Mouse (Mus musculus): ENCODE measurements at regions not wholly inside any gene's neighbourhood (a gene's known extent, or its start where the extent isn't known, plus 50 kb on each side); places are given as distances from the start of the nearest gene placed in this dataset.
A peak's percentile ranks its signal among the peaks of the same experiment; 100 is the strongest.

DNA sequence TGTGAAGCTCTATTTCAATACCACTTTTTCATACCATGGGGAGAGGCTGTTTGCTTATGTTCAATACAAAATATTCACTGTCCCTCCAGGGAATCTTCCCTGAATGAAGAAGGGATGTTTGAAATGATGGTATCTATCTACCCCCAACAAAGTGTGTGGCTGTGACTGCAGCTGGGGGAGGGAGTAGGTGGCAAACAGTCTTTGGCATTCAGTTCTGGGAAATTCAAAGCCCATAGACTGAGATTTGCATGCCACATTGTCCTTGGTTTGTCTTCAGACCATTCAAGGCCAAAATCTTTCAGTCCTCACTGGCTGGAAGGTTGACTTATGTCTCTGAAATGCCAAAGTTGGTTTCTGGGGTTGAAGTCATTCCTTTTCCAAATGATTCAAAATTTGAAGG, 216.3 kb upstream of the Id2 start:
- H3K36me3 ChIP-seq (replicated peaks; ENCODE audit: low read length), result no peaks in the 10 kb centered on the region
- peaks cover 8% of the 10 kb centered on the region for H3K27me3 ChIP-seq (replicated peaks)
- H3K4me1 ChIP-seq, result peaks cover 52% of the 10 kb centered on the region
- H3K4me3 ChIP-seq (replicated peaks), result no peak overlapping the region
- TF ChIP-seq FLI1 (IDR thresholded peaks at IDR 0.05; ENCODE audit: low read length), result no peak
- TF ChIP-seq GATA1 (IDR thresholded peaks at IDR 0.05; ENCODE audit: borderline replicate concordance, low read length), result no peak
- no peaks in the 10 kb centered on the region for H3K9me3 ChIP-seq

DNA sequence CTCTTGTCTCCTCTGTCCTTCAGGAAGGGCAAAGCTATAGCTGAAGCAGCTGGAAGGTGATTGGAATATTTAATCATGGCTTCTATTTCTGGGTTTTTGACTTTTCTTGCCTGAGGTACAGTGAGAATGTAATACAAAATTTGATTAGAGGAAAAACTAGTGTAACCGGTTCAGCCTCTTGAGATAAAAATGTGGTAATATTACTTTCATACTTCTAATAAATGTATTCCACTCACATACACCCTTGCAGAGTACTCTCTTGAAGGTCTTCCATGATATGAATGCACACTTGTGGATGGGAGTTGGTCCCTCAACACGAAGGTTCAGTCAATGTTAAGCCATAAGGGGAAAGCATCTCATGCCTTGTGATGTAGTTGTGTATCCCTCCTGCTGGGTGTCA, 215.4 kb upstream of the Id2 start:
- Histone ChIP-seq H3K4me3 (replicated peaks) (no peak overlapping the region), H3K4me1 (peaks cover 52% of the 10 kb centered on the region), H3K36me3 (replicated peaks; ENCODE audit: low read length) (no peaks in the 10 kb centered on the region), H3K9me3 (no peaks in the 10 kb centered on the region), H3K27me3 (replicated peaks) (peaks cover 9% of the 10 kb centered on the region)
- no peak for TF ChIP-seq GATA1 (IDR thresholded peaks at IDR 0.05; ENCODE audit: borderline replicate concordance, low read length)
- no peak for TF ChIP-seq FLI1 (IDR thresholded peaks at IDR 0.05; ENCODE audit: low read length)

DNA sequence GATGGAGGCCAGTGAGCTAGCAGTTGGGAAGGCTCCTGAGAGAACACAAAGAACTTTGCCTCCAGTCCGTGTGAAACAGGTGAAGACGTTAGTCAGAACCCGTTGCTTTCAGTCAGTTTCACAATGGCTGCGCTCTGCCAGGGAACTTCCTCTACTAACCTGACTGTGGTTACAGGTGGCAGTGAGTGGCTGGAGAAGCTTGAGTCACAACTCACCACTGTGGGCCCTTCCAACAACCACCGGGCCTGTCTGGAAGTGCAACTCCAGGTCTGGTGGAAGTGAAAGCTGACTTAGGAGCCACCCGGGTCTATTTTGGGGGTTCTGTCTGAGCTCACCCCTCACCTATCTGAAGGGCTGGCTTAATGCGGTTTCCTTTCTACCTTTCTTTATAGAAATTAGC, 214.8 kb upstream of the Id2 start:
- Histone ChIP-seq H3K27me3 (replicated peaks) (peaks cover 9% of the 10 kb centered on the region), H3K36me3 (replicated peaks; ENCODE audit: low read length) (no peaks in the 10 kb centered on the region), H3K9me3 (no peaks in the 10 kb centered on the region), H3K4me3 (replicated peaks) (no peak overlapping the region), H3K4me1 (peaks cover 52% of the 10 kb centered on the region)
- TF ChIP-seq FLI1 (IDR thresholded peaks at IDR 0.05; ENCODE audit: low read length), result no peak
- no peak for TF ChIP-seq GATA1 (IDR thresholded peaks at IDR 0.05; ENCODE audit: borderline replicate concordance, low read length)

DNA sequence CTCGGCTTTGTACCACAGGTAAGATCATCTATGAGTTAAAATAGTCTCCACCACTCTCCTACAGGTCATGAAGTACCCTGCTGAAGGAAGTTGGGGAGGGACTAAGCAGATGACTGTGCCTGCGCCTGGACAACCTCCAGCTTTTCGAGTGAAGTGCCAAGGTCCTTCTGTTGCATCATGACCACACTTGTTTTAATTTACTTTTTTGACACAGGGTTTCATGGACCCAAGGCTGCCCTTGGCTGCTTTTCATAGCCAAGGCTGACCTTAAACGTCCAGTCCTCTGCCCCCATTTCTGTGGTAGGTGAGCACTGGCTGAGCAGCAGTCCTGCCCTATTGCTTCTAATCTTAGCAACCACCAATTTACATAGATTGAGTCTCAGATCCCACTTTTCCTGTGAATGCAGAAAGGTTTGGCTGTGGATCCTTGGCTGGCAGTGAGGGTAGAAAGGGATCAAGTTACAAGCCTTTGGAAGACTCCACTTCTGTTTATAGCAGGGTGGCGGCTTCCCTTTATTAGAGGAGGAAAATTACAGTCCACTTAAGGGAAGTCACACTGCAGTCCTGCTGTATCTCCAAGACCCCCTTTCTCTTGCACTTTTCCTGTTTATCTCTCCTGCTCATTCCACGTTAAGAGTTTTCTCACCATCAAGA, 213.5 kb upstream of the Id2 start:
- Histone ChIP-seq H3K36me3 (replicated peaks; ENCODE audit: low read length) (no peaks in the 10 kb centered on the region), H3K4me1 (peaks cover 46% of the 10 kb centered on the region), H3K9me3 (no peaks in the 10 kb centered on the region), H3K27me3 (replicated peaks) (peaks cover 9% of the 10 kb centered on the region), H3K4me3 (replicated peaks) (no peak overlapping the region)
- no peak for TF ChIP-seq FLI1 (IDR thresholded peaks at IDR 0.05; ENCODE audit: low read length)
- no peak for TF ChIP-seq GATA1 (IDR thresholded peaks at IDR 0.05; ENCODE audit: borderline replicate concordance, low read length)

DNA sequence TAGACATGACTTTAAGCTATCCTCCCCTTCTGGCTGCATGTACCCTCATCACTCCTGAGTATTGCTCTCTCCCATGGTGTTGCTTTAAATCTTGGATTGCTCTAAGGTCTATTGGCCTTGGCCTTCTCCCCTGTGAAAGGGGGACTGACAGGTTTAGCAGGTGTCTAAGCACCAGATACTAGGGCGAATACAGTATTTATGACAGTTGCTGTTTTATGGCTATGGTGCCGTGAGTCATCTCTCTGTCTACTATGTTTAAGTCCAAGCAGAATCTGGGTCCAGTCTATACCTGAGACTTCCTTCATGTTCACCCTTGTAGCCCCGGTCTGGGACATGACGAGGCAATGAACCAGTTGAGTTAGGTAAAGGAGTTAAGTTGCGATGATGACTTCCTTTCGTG, 212.3 kb upstream of the Id2 start:
- peaks cover 5% of the 10 kb centered on the region for H3K27me3 ChIP-seq (replicated peaks)
- no peak overlapping the region for H3K4me3 ChIP-seq (replicated peaks)
- peaks cover 51% of the 10 kb centered on the region for H3K4me1 ChIP-seq
- no peaks in the 10 kb centered on the region for H3K36me3 ChIP-seq (replicated peaks; ENCODE audit: low read length)
- H3K9me3 ChIP-seq, result no peaks in the 10 kb centered on the region
- TF ChIP-seq GATA1 (IDR thresholded peaks at IDR 0.05; ENCODE audit: borderline replicate concordance, low read length), result no peak
- TF ChIP-seq FLI1 (IDR thresholded peaks at IDR 0.05; ENCODE audit: low read length), result no peak

DNA sequence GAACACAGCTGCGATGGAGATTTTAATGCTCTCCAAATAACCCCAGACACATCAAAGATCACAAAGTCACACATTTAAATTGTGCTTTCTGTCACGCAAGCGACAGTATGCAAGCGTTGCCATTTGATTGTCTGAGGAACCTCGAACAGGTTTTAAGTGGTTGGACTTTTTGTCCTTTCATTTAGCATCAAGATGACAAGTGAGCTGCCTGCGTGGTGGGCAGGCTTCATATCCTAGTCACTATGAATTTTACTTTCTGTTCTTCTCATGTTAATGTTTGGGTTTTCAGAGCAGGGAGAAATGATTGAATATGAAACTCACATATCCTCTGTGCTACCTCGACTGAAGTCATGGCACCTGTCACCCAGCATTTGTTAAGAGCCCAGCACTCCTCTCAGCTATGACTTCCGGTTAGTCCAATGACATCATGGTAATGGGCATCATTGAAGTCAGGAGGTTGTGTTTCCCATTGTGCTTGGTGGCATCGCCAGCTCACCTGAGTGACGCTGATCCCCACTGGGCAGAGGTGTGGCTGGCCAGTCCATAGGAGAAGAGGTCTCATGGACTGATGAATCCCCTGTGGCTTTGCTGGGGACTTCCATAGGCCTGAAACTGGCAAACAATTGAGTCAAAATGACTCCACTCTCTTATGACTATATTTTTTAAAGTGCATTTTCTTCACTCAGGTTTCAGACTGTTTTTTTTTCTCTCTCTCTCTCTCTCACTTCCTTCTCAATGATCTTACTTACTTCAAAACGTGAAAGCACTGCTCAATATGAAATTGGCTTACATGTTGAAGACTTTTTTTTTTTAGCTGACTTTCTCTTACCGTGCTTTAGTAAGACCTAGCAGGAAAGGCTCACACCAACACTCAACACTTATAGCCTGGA, 209.1 kb upstream of the Id2 start:
- no peaks in the 10 kb centered on the region for H3K36me3 ChIP-seq (replicated peaks; ENCODE audit: low read length)
- peaks cover 83% of the 10 kb centered on the region for H3K4me1 ChIP-seq
- peaks cover 1% of the 10 kb centered on the region for H3K27me3 ChIP-seq (replicated peaks)
- no peaks in the 10 kb centered on the region for H3K9me3 ChIP-seq
- TF ChIP-seq GATA1 (IDR thresholded peaks at IDR 0.05; ENCODE audit: borderline replicate concordance, low read length) (no peak), FLI1 (IDR thresholded peaks at IDR 0.05; ENCODE audit: low read length) (no peak)
- H3K4me3 ChIP-seq (replicated peaks), result no peak overlapping the region

DNA sequence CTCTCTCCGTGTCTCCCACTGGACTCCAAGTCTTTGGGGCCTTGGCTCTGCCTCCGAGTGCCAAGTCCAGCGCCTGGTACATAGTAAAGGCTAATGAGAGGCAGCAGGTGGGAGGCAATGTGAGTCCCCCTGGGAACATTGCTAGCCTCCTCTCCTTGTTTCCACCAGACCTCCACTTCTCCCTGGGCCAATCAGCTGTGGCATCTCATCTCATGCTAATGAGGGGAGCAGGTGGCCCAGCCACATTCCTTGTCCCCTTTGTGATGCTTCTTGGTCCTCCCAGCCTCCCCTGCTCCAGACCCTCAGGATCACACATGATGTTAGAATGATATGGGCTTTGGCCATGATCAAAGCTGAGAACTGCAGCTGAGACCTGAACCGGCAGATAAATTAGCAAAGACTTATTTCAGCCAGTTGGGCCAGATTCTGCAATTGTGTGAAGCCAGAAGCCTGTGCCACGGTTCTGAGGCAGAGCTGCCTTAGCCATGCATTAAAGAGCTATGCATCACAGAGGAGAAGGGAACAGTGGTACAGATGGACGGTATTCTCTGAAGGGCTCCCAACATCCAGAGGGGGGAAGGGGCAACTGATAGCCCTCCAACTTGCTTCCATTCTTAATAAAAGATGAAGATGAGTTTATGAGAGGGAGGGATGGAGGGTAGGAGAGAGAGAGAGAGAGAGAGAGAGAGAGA, 208.0 kb upstream of the Id2 start:
- no peak for TF ChIP-seq FLI1 (IDR thresholded peaks at IDR 0.05; ENCODE audit: low read length)
- TF ChIP-seq GATA1 (IDR thresholded peaks at IDR 0.05; ENCODE audit: borderline replicate concordance, low read length), result no peak
- H3K36me3 ChIP-seq (replicated peaks; ENCODE audit: low read length), result no peaks in the 10 kb centered on the region

DNA sequence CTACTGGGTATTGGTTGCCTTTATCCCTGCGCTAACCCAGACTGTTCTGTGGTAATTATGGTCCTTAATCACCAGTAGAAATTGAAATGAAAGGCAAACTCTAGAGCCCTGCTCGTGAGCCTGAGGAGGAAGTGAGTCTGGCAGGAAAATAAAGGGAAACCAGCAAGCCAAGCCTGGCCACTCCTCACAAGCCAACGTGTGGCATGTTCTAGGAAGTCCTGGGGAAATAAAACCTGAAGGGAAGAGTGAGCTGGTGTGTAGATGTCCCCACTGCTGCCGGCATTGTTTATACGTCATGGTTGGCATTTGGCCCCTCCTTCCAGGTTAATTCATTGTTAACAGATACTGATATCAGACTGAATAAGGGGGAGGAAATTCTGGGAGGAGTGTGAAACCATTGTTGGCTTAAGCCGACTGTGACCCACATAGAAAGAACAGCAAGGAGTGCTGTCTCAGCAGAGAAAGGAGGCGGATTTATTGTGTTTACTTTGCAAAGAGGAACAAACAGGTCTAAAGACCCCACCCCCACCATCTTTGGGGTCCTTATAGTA, 206.6 kb upstream of the Id2 start:
- Histone ChIP-seq H3K36me3 (replicated peaks; ENCODE audit: low read length) (no peaks in the 10 kb centered on the region), H3K4me3 (replicated peaks) (peak overlapping the region; percentile 77), H3K4me1 (peaks cover 87% of the 10 kb centered on the region), H3K9me3 (no peaks in the 10 kb centered on the region), H3K27me3 (replicated peaks) (peaks cover 1% of the 10 kb centered on the region)
- TF ChIP-seq GATA1 (IDR thresholded peaks at IDR 0.05; ENCODE audit: borderline replicate concordance, low read length) (no peak), FLI1 (IDR thresholded peaks at IDR 0.05; ENCODE audit: low read length) (no peak)

More for the DNA sequence above, 208.0 kb upstream of the Id2 start:
- H3K27me3 ChIP-seq (replicated peaks), result peaks cover 1% of the 10 kb centered on the region
- H3K9me3 ChIP-seq, result no peaks in the 10 kb centered on the region
- H3K4me1 ChIP-seq, result peaks cover 85% of the 10 kb centered on the region
- H3K4me3 ChIP-seq (replicated peaks), result no peak overlapping the region

DNA sequence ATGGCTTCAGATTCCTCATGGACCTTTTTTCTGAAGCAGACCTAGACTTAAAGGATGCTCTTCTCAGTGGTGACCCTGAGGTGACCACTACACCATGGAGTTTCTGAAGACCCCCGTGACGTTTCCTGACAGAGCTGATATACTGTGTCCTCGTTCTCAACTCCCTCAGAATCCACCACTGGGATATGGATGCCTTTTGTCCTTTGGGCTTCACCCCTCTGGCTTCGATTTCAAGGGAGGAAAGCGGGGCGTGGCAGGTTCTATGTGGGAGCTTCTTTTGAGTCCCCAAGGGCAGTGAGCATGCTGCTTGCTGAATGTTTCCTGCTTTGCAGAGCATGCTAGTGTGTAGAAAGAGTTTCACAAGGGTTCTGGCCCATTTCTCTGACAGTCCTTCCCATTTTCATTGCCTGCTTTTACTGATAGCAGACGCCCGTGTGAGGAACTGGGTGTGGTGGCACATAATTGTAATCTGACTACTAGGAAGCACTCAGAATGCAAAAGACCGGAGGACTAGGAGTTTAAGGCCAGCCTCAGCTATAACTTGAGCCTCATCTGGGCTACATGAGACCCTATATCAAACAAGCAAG, 204.0 kb upstream of the Id2 start:
- Histone ChIP-seq H3K27me3 (replicated peaks) (no peaks in the 10 kb centered on the region), H3K36me3 (replicated peaks; ENCODE audit: low read length) (no peaks in the 10 kb centered on the region), H3K4me3 (replicated peaks) (no peak overlapping the region), H3K9me3 (no peaks in the 10 kb centered on the region), H3K4me1 (peaks cover 92% of the 10 kb centered on the region)
- TF ChIP-seq FLI1 (IDR thresholded peaks at IDR 0.05; ENCODE audit: low read length) (no peak), GATA1 (IDR thresholded peaks at IDR 0.05; ENCODE audit: borderline replicate concordance, low read length) (no peak)

Measured in megakaryocyte, embryonic 14.5 days (primary cell).